Mouse (Mus musculus): Measurements from ENCODE around the gene Spata16.

Gene Spata16

GRCm38 (mm10) chr3:26970529-26970928 is 333.1 kb downstream of the Spata16 start:
- DNase-seq (ENCODE audit: low spot score in 2 of 2) = no peak

DNA sequence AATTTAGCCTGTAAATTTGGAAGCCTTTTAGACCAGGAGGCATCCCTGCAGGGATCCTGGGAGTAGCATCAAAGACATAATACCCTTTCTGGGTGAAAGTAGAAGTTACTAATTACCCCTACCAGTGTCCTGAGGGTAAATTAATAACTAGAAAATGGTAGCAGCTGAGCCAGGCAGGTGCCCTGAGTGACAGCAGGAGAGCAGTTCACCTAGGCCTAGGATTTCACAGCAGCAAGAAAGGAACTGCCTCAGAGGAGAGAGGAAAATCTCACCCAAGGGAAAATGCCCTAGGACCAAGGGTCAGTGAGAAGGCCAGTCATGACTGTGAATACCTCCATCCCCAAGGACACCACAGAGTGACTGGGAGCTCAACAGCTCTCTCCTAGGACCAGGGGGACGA is 333.9 kb downstream of the Spata16 start:
- DNase-seq (ENCODE audit: low spot score in 2 of 2) = no peak

- DNase-seq (ENCODE audit: low spot score in 2 of 2) = no peak
Observed at GRCm38 (mm10) chr3:26972105-26972504, 334.7 kb downstream of the Spata16 start.

GRCm38 (mm10) chr3:26979603-26980002 is 342.2 kb downstream of the Spata16 start:
- peak in 1 of 2 experiments; percentile 15 for DNase-seq (ENCODE audit: low spot score in 2 of 2)

DNA sequence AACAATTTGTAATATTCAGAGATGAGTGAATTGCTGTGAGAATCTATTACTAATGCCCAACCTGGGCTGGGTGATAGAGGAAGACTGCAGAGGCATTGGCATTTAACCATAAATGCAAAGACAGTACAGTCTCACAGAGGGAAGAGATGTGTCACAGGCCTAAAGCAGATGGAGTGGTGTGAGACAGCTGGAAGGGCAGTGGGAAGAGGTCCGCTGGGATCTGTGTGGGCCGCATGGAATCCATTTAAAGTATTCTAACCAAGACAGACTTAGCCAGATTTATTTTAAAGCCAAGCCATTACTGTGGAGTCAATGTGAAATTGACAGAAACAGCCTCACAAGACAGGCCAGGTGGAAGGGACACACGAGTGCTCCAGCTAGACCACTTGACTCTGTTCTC is 343.0 kb downstream of the Spata16 start:
- DNase-seq (ENCODE audit: low spot score in 2 of 2) = peak; percentile 34 to 66

GRCm38 (mm10) chr3:26981979-26982623 is 344.7 kb downstream of the Spata16 start:
- no peak for DNase-seq (ENCODE audit: low spot score in 2 of 2)

DNA sequence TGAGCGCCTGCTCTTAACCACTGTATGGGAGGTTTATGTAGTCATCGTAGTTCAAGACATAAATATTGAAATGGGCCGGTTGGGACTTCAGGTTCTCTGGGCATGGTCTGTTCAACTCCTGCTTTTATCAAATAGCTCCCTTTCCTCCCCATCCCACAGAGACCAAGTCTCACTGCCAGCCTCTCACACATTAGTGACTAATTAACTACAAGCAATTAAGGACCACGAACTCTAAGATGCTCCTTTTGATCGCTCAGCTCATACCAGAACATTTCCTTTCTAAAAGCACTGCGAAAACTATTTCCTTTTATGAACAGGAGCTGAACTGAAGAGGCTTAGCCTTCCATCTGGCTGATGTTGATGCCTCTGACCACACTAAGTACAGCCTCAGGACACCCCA is 346.3 kb downstream of the Spata16 start:
- DNase-seq (ENCODE audit: low spot score in 2 of 2) = no peak

DNA sequence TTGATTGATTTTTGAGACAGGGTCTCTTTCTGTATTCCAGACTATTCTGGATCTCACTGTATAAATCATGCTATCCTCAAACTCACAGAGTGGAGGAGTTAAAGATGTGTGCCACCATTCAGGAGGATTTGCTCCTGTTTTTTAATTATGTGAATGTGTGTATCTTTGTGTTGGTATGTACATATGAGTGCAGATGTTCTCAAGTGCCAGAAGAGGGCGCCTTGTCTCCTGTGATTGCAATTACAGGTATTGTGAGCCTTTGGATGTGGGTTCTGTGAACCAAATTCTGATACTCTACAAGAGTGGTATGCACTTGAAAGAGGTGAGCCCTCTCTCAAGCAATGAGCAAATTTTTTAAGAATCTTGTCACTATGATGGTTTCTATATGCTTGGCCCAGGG is 369.4 kb downstream of the Spata16 start:
- DNase-seq (ENCODE audit: low spot score in 2 of 2) = no peak

DNA sequence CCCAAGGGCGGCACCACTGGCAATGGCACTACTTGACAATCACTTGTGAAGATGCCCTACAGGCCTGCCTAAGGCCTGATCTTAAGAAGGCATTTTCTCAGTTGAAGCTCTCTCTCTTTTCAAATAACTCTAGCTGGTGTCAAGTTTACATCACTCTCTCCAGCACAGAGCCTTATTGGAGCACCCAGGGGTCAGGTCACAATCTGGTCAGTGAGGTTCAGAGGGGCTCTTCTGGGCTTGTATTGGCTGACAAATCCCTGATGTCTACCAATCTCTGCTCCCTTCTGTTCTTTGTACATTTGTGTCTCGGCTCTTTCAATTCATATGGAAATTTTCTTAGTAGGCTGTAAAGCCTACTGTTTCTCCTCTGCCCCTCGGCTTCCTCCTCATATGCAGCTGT is 390.5 kb downstream of the Spata16 start:
- DNase-seq (ENCODE audit: low spot score in 2 of 2) = no peak

DNA sequence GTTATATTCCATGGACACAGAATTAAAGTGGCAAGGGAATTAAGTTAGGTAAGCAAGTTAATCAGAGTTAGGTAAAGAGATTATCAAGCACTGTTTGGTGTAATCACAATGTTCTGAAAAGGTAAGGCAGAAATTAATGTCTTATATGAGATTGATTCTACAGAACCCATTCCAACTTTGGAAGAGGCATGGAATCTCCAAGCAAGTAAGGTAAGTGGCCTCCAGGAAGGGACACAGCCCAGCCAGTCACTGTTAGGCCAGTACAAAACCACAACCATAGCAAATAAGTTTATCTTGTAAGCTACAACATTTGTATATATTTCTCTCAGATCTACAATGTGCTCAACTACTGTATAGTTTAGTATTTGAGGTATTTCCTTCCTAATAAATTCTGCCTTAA is 391.1 kb downstream of the Spata16 start:
- no peak for DNase-seq (ENCODE audit: low spot score in 2 of 2)

- DNase-seq (ENCODE audit: low spot score in 2 of 2) = no peak
Observed at GRCm38 (mm10) chr3:27030067-27030857, 392.8 kb downstream of the Spata16 start.

Data from frontal cortex, postnatal 36 days (tissue).